Mouse (Mus musculus) MEL (cell line): ENCODE results near the gene Zbtb40. TPM values are rescaled to one million over a fixed set of nuclear protein-coding genes. Genes with fewer than 3 reads are reported as not detected.

Experiments used
- DNase-seq: peaks from one replicate; pipeline ENCODE4 v3.0.0; 2011; ENCODE audit warnings: low read depth, low spot score
- H3K27ac ChIP-seq: 2 replicates; pipeline ENCODE4 v1.5.1; 2012; ENCODE audit warnings: low read depth, mild to moderate bottlenecking, control low read depth, low read length, moderate library complexity; ENCODE audit not compliant: control insufficient read depth
- H3K27me3 ChIP-seq, 2 experiments: fragments of 150-350 bp in 1 of 2; sonication (generic) in 1 of 2; 2 replicates each; pipeline ENCODE4 v1.6.1; 2012; ENCODE audit warnings: low read length in 2 of 2, mild to moderate bottlenecking in 2 of 2, improper control_type of control experiment in 1 of 2, moderate library complexity in 1 of 2; ENCODE audit not compliant: insufficient read depth in 2 of 2, control insufficient read depth in 1 of 2
- H3K36me3 ChIP-seq, 2 experiments: 2 replicates each; pipeline ENCODE4 v1.6.1; 2012 to 2014; ENCODE audit warnings: low read length in 2 of 2, improper control_type of control experiment in 1 of 2, inconsistent platforms in 1 of 2, mild to moderate bottlenecking in 1 of 2; ENCODE audit not compliant: insufficient read depth in 2 of 2, control insufficient read depth in 1 of 2
- H3K4me1 ChIP-seq, 2 experiments: fragments of 150-350 bp in 1 of 2; sonication (generic) in 1 of 2; 2 replicates each; pipeline ENCODE4 v1.6.1; 2012; ENCODE audit warnings: low read length in 2 of 2, improper control_type of control experiment in 1 of 2, mild to moderate bottlenecking in 1 of 2; ENCODE audit not compliant: insufficient read depth in 2 of 2, control insufficient read depth in 1 of 2
- H3K4me3 ChIP-seq, 2 experiments: fragments of 150-350 bp in 1 of 2; sonication (generic) in 1 of 2; 2 replicates each; pipeline ENCODE4 v1.5.1; 2012; ENCODE audit warnings: low read depth in 2 of 2, low read length in 2 of 2, mild to moderate bottlenecking in 2 of 2, moderate library complexity in 2 of 2, control low read depth in 1 of 2, improper control_type of control experiment in 1 of 2; ENCODE audit not compliant: control insufficient read depth in 1 of 2, insufficient read depth in 1 of 2
- H3K79me2 ChIP-seq: 2 replicates; pipeline ENCODE4 v1.6.1; 2012; ENCODE audit warnings: mild to moderate bottlenecking, low read length, moderate library complexity; ENCODE audit not compliant: control insufficient read depth, poor library complexity, insufficient read depth
- H3K9ac ChIP-seq: 2 replicates; pipeline ENCODE4 v1.6.1; 2012; ENCODE audit warnings: low read depth, mild to moderate bottlenecking, control low read depth, low read length, moderate library complexity; ENCODE audit not compliant: control insufficient read depth, poor library complexity, severe bottlenecking
- H3K9me3 ChIP-seq: fragments of 150-350 bp; sonication (generic); replicated peaks from 2 replicates; pipeline ENCODE4 v1.6.1; 2012; ENCODE audit warnings: mild to moderate bottlenecking, low read length, improper control_type of control experiment, moderate library complexity; ENCODE audit not compliant: insufficient read depth
- BHLHE40 ChIP-seq: IDR thresholded peaks from 2 replicates; pipeline ENCODE4 v1.6.1; 2012; ENCODE audit warnings: low read depth, mild to moderate bottlenecking, inconsistent platforms, low read length, improper control_type of control experiment, borderline replicate concordance
- CHD1 ChIP-seq: IDR thresholded peaks from 2 replicates; pipeline ENCODE4 v1.6.1; 2012; ENCODE audit warnings: low read depth, mild to moderate bottlenecking, inconsistent platforms, low read length, improper control_type of control experiment
- CHD2 ChIP-seq: IDR thresholded peaks from 2 replicates; pipeline ENCODE4 v1.6.1; 2011; ENCODE audit warnings: low read length, improper control_type of control experiment
- E2F4 ChIP-seq: IDR thresholded peaks from 2 replicates; pipeline ENCODE4 v1.6.1; 2011; ENCODE audit warnings: low read depth, low read length, improper control_type of control experiment, borderline replicate concordance
- ELF1 ChIP-seq: IDR thresholded peaks from 2 replicates; pipeline ENCODE4 v1.6.1; 2014; ENCODE audit warnings: low read depth, mild to moderate bottlenecking, inconsistent platforms, low read length, improper control_type of control experiment, moderate library complexity
- ETS1 ChIP-seq: IDR thresholded peaks from 2 replicates; pipeline ENCODE4 v1.6.1; 2012; ENCODE audit warnings: low read depth, mild to moderate bottlenecking, inconsistent platforms, low read length, improper control_type of control experiment, moderate library complexity
- JUND ChIP-seq: IDR thresholded peaks from 2 replicates; pipeline ENCODE4 v1.6.1; 2011; ENCODE audit warnings: low read depth, mild to moderate bottlenecking, improper control_type of control experiment, low read length
- MAFK ChIP-seq: IDR thresholded peaks from 2 replicates; pipeline ENCODE4 v1.6.1; 2011; ENCODE audit warnings: low read depth, mild to moderate bottlenecking, low read length, improper control_type of control experiment, borderline replicate concordance
- MAX ChIP-seq: IDR thresholded peaks from 2 replicates; pipeline ENCODE4 v1.6.1; 2011; ENCODE audit warnings: low read length, improper control_type of control experiment
- MAZ ChIP-seq: IDR thresholded peaks from 2 replicates; pipeline ENCODE4 v1.6.1; 2012; ENCODE audit warnings: low read depth, mild to moderate bottlenecking, inconsistent platforms, low read length, improper control_type of control experiment
- MYB ChIP-seq: IDR thresholded peaks from 2 replicates; pipeline ENCODE4 v1.6.1; 2011; ENCODE audit warnings: mild to moderate bottlenecking, low read depth, low read length, improper control_type of control experiment
- MYC ChIP-seq: IDR thresholded peaks from 2 replicates; pipeline ENCODE4 v1.6.1; 2011; ENCODE audit warnings: low read depth, mild to moderate bottlenecking, low read length, improper control_type of control experiment, moderate library complexity
- NRF1 ChIP-seq: IDR thresholded peaks from 2 replicates; pipeline ENCODE4 v1.6.1; 2014; ENCODE audit warnings: low read depth, mild to moderate bottlenecking, inconsistent platforms, low read length, improper control_type of control experiment, moderate library complexity; ENCODE audit not compliant: poor library complexity, insufficient read depth, severe bottlenecking
- POLR2A ChIP-seq, 2 experiments: IDR thresholded peaks; 2 replicates each; pipeline ENCODE4 v1.6.1; 2011 to 2012; ENCODE audit warnings: low read length in 2 of 2, mild to moderate bottlenecking in 2 of 2, control low read depth in 1 of 2, improper control_type of control experiment in 1 of 2, low read depth in 1 of 2, moderate library complexity in 1 of 2; ENCODE audit not compliant: control insufficient read depth in 1 of 2, insufficient read depth in 1 of 2, poor library complexity in 1 of 2
- POLR2AphosphoS5 ChIP-seq: IDR thresholded peaks from 2 replicates; pipeline ENCODE4 v1.6.1; 2012; ENCODE audit warnings: low read depth, borderline replicate concordance, mild to moderate bottlenecking, inconsistent platforms, low read length, moderate library complexity, mixed read lengths
- RAD21 ChIP-seq: IDR thresholded peaks from 2 replicates; pipeline ENCODE4 v1.6.1; 2011; ENCODE audit warnings: mild to moderate bottlenecking, low read depth, low read length, improper control_type of control experiment
- RCOR1 ChIP-seq: IDR thresholded peaks from 2 replicates; pipeline ENCODE4 v1.6.1; 2012; ENCODE audit warnings: low read depth, mild to moderate bottlenecking, inconsistent platforms, low read length, improper control_type of control experiment
- SIN3A ChIP-seq: IDR thresholded peaks from 2 replicates; pipeline ENCODE4 v1.6.1; 2012; ENCODE audit warnings: low read length, improper control_type of control experiment, inconsistent platforms
- SMC3 ChIP-seq: IDR thresholded peaks from 2 replicates; pipeline ENCODE4 v1.6.1; 2011; ENCODE audit warnings: low read depth, low read length, improper control_type of control experiment
- TAL1 ChIP-seq: IDR thresholded peaks from 2 replicates; pipeline ENCODE4 v1.6.1; 2012; ENCODE audit warnings: mild to moderate bottlenecking, inconsistent platforms, low read length, moderate library complexity, mixed read lengths
- TCF12 ChIP-seq: IDR thresholded peaks from 2 replicates; pipeline ENCODE4 v1.6.1; 2014; ENCODE audit warnings: low read depth, mild to moderate bottlenecking, inconsistent platforms, low read length, improper control_type of control experiment, moderate library complexity
- UBTF ChIP-seq: IDR thresholded peaks from 2 replicates; pipeline ENCODE4 v1.6.1; 2012; ENCODE audit warnings: low read depth, mild to moderate bottlenecking, inconsistent platforms, low read length, improper control_type of control experiment, moderate library complexity, borderline replicate concordance; ENCODE audit not compliant: insufficient read depth
- USF2 ChIP-seq, 2 experiments: IDR thresholded peaks; 2 replicates each; pipeline ENCODE4 v1.6.1; 2011 to 2012; ENCODE audit warnings: improper control_type of control experiment in 2 of 2, low read length in 2 of 2, borderline replicate concordance in 1 of 2, inconsistent platforms in 1 of 2, low read depth in 1 of 2, mild to moderate bottlenecking in 1 of 2; ENCODE audit not compliant: insufficient read depth in 1 of 2
- ZC3H11A ChIP-seq: IDR thresholded peaks from 2 replicates; pipeline ENCODE4 v1.6.1; 2012; ENCODE audit warnings: low read depth, mild to moderate bottlenecking, inconsistent platforms, low read length, improper control_type of control experiment
- ZKSCAN1 ChIP-seq: IDR thresholded peaks from 2 replicates; pipeline ENCODE4 v1.6.1; 2012; ENCODE audit warnings: low read depth, mild to moderate bottlenecking, inconsistent platforms, low read length, improper control_type of control experiment, moderate library complexity
- ZMIZ1 ChIP-seq: IDR thresholded peaks from 2 replicates; pipeline ENCODE4 v1.6.1; 2012; ENCODE audit warnings: low read depth, mild to moderate bottlenecking, inconsistent platforms, low read length, improper control_type of control experiment, moderate library complexity
- polyA plus RNA-seq, 2 experiments: library from polyadenylated mRNA; stranded (reverse) in 1 of 2; unstranded in 1 of 2; fragments of >175 nt in 1 of 2; fragments of >200 nt in 1 of 2; gene quantifications; 2 replicates each; pipeline versions ENCODE4 v1.2.1 to v1.2.4; 2012; ENCODE audit warnings: low replicate concordance in 2 of 2, low read depth in 1 of 2; ENCODE audit not compliant: insufficient read length in 2 of 2, insufficient read depth in 1 of 2, missing spikeins in 1 of 2
- total RNA-seq: library from RNA; depleted of rRNA; stranded (reverse); fragments of 300-350 nt; gene quantifications from 2 replicates; pipeline ENCODE4 v1.2.3, GENCODE M21; 2012

Gene Zbtb40
- total and polyA plus RNA-seq, 3 experiments: 9.6 to 14.4 TPM; not detected in 1

DNA sequence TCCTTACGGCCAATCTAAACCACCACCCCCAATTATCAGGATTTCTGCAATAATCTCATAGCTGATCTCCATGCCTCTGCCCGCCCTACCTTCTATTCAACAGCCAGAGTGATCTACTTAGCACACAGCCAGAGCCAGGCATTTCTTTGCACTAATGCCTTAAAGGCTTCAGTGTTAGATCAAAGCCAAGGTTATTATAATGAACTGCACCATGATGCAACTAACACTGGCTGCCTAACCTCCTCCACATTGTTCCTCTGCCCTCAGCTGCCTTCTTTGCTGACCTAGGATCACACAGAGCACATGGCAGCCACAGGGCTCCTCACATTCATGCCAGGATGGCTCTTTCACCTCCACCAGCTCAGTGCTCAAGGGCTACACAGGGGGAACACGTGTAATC, 28.5 kb downstream of the Zbtb40 start:
- H3K4me1 ChIP-seq: peaks cover 6 to 10% of the 10 kb centered on the region in 2 experiments
- H3K9ac ChIP-seq: no peak overlapping the region
- TF ChIP-seq ZKSCAN1 (no peak), CHD1 (no peak), POLR2A (IDR thresholded peaks at IDR 0.05; ENCODE audit: control insufficient read depth in 1 of 2, insufficient read depth in 1 of 2, low read depth in 1 of 2, low read length in 2 of 2, poor library complexity in 1 of 2) (no peak), ELF1 (no peak), ETS1 (no peak), SMC3 (no peak), MAZ (no peak), SIN3A (no peak), TCF12 (no peak), E2F4 (no peak), UBTF (no peak), JUND (no peak), RAD21 (no peak), USF2 (IDR thresholded peaks at IDR 0.05; ENCODE audit: borderline replicate concordance in 1 of 2, insufficient read depth in 1 of 2, low read depth in 1 of 2, low read length in 2 of 2) (no peak), MYC (no peak)
- no peaks in the 10 kb centered on the region for H3K9me3 ChIP-seq
- no peak for DNase-seq
- H3K27ac ChIP-seq: no peak overlapping the region
- no peaks in the 10 kb centered on the region for H3K27me3 ChIP-seq
- H3K79me2 ChIP-seq: no peaks in the 10 kb centered on the region
- H3K36me3 ChIP-seq: peaks cover 0 to 7% of the 10 kb centered on the region in 2 experiments; a peak in 2 of 4 replicates
- H3K4me3 ChIP-seq: no peak overlapping the region

DNA sequence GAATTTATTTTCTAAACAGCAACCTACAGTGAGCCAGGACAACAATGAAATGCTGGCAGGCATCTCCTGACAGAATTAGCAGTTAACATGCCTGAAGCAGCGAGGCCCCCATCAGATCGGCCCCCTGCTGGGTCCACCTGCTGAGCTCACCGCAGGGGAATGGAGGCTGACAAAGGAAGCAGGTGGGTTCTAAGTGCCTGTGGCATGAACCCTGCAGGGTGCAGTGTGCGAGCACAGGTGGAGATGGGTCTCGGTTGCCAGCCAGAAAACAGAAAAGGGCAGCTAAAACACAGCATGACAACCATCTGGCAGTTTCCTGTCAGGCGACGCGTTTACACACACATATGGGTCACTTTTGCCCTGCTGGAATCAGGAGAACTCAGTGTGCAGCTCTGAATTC, 32.7 kb downstream of the Zbtb40 start:
- TF ChIP-seq MYB: no peak
- TF ChIP-seq POLR2AphosphoS5: no peak
- no peak for TF ChIP-seq TAL1
- no peak for TF ChIP-seq BHLHE40
- TF ChIP-seq TCF12: no peak
- no peak for TF ChIP-seq ZKSCAN1
- TF ChIP-seq RAD21: no peak
- no peak for TF ChIP-seq JUND
- no peak for TF ChIP-seq RCOR1
- no peak for TF ChIP-seq ZC3H11A
- TF ChIP-seq MAFK: no peak
- TF ChIP-seq NRF1: no peak
- no peak for TF ChIP-seq CHD2
- TF ChIP-seq MAX: no peak
- no peak for TF ChIP-seq CHD1
- TF ChIP-seq ELF1: no peak
- no peak for TF ChIP-seq ZMIZ1
- DNase-seq: peak; percentile 21
- Histone ChIP-seq H3K9me3 (no peaks in the 10 kb centered on the region), H3K9ac (no peak overlapping the region), H3K79me2 (no peaks in the 10 kb centered on the region), H3K4me1 (peaks cover 4 to 7% of the 10 kb centered on the region in 2 experiments), H3K27me3 (no peaks in the 10 kb centered on the region), H3K4me3 (peak overlapping the region in 1 of 2 experiments; percentile 37; a peak in 1 of 4 replicates), H3K27ac (peak overlapping the region; percentile 98), H3K36me3 (peaks cover 0 to 7% of the 10 kb centered on the region in 2 experiments; a peak in 2 of 4 replicates)
